Mouse (Mus musculus) megakaryocyte, embryonic 14.5 days (primary cell): ENCODE data around the gene Arglu1. TPM values are rescaled to one million over a fixed set of nuclear protein-coding genes. Genes with fewer than 3 reads are reported as not detected.
A peak's percentile ranks its signal among the peaks of the same experiment; 100 is the strongest.

ENCODE experiments used
- H3K27me3 ChIP-seq: replicated peaks from 2 replicates; pipeline ENCODE3; 2012; ENCODE audit warnings: inconsistent platforms
- H3K36me3 ChIP-seq: replicated peaks from 2 replicates; pipeline ENCODE3; 2012; ENCODE audit warnings: low read length, inconsistent platforms, mixed read lengths
- H3K4me1 ChIP-seq: 2 replicates; pipeline ENCODE4 v1.6.1; 2012; ENCODE audit warnings: inconsistent platforms
- H3K4me3 ChIP-seq: replicated peaks from 2 replicates; pipeline ENCODE3; 2012; ENCODE audit warnings: moderate library complexity, mild to moderate bottlenecking, inconsistent platforms
- H3K9me3 ChIP-seq: 2 replicates; pipeline ENCODE4 v1.6.1; 2012; ENCODE audit warnings: inconsistent platforms
- FLI1 ChIP-seq: IDR thresholded peaks from 2 replicates; pipeline ENCODE4 v1.6.1; 2012; ENCODE audit warnings: low read length, inconsistent platforms, mixed read lengths
- GATA1 ChIP-seq: IDR thresholded peaks from 3 replicates; pipeline ENCODE4 v1.6.1; 2012; ENCODE audit warnings: mixed read lengths, low read length, inconsistent platforms, borderline replicate concordance
- polyA plus RNA-seq: library from polyadenylated mRNA; stranded (reverse); fragments of >175 nt; gene quantifications from 2 replicates; pipeline ENCODE4 v1.2.3, GENCODE M21; 2012; ENCODE audit warnings: low replicate concordance; ENCODE audit not compliant: insufficient read depth

The Arglu1 gene
- polyA plus RNA-seq, 1 experiment = 61.2 TPM

- H3K4me3 ChIP-seq = peak overlapping the region; percentile 99
- H3K27me3 ChIP-seq = peaks cover 49% of the 10 kb centered on the region
- H3K4me1 ChIP-seq = peaks cover 43% of the 10 kb centered on the region
- peaks cover 14% of the 10 kb centered on the region for H3K36me3 ChIP-seq
- no peak for TF ChIP-seq GATA1
- TF ChIP-seq FLI1 = no peak
- no peaks in the 10 kb centered on the region for H3K9me3 ChIP-seq
Observed at GRCm38 (mm10) chr8:8659503-8660306, 30.6 kb downstream of the Arglu1 start.

DNA sequence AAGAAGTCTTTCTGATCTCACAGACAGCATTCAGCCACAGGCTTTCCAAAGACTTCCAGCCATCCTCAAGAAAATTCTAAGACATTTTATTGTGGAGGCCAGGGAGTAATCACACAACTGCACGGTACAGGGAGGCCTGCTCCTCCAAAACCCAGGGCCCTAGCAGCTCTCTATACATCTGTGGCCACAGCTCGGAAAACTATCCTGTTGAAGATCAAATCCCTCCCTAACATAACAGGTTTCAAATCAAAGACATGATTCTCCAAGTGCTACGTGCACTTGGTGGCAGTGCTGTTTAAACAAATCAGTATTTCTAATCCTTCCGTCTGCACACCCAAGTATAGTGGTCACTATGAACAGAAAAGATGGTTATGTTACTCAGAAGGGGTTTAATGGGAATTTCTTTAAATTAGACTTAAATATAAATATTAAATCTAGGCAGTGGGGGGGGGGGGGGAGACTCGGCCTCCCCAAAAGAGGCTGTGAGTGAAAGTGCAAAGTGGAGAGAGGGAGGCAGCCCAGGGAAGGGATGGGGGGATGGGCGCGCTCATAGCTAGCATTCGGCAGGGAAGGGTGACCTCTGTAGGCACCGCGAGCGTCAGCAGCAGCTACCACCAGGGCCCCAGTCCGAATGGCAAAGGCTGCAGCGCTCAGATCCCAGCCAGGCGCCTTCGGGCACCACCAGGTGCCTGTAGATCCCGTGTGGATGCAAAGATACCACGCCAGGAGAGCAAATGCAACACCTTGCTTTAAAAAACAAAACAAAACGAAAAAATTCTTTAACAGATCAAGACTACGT, 31.7 kb downstream of the Arglu1 start:
- Histone ChIP-seq H3K9me3 (no peaks in the 10 kb centered on the region), H3K4me1 (peaks cover 43% of the 10 kb centered on the region), H3K27me3 (peaks cover 60% of the 10 kb centered on the region), H3K36me3 (peaks cover 5% of the 10 kb centered on the region), H3K4me3 (peak overlapping the region; percentile 59)
- TF ChIP-seq FLI1 (no peak), GATA1 (no peak)

DNA sequence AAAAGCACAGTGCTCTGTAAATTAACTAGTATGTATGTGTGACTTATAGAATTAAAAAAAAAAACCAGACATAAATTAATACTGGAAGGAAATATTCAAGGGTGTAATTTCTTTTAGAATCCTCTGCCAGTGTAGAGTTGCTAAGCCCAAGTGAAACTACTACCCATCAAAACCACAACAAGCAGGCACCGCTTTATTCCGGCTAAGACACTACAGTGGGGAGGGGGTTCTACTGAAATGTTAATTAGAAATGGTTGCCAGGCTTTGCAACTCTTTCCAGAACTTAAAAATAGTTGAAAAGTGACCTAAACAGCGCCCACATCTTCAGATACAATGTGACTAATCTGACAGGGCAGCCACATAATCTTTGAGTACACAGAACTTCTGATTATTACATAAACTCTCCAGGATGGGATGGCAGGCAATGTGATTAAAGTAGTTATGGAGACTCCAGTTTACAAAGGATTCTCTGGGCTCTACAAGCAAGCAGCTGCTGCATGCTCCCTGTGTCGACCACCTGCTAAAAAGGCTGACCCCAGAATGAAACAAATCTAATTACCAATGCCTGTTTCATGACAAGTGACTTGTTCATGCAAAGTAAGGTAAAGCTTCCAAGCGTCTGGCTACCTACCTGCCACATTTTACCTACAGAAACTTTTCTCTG, 32.5 kb downstream of the Arglu1 start:
- Histone ChIP-seq H3K36me3 (no peaks in the 10 kb centered on the region), H3K27me3 (peaks cover 65% of the 10 kb centered on the region), H3K9me3 (no peaks in the 10 kb centered on the region), H3K4me3 (no peak overlapping the region), H3K4me1 (peaks cover 35% of the 10 kb centered on the region)
- TF ChIP-seq GATA1 = no peak
- no peak for TF ChIP-seq FLI1

- Histone ChIP-seq H3K27me3 (peaks cover 69% of the 10 kb centered on the region), H3K36me3 (no peaks in the 10 kb centered on the region), H3K4me1 (peaks cover 27% of the 10 kb centered on the region), H3K9me3 (no peaks in the 10 kb centered on the region), H3K4me3 (no peak overlapping the region)
- no peak for TF ChIP-seq FLI1
- TF ChIP-seq GATA1 = no peak
Observed at GRCm38 (mm10) chr8:8656578-8657441, 33.5 kb downstream of the Arglu1 start.

DNA sequence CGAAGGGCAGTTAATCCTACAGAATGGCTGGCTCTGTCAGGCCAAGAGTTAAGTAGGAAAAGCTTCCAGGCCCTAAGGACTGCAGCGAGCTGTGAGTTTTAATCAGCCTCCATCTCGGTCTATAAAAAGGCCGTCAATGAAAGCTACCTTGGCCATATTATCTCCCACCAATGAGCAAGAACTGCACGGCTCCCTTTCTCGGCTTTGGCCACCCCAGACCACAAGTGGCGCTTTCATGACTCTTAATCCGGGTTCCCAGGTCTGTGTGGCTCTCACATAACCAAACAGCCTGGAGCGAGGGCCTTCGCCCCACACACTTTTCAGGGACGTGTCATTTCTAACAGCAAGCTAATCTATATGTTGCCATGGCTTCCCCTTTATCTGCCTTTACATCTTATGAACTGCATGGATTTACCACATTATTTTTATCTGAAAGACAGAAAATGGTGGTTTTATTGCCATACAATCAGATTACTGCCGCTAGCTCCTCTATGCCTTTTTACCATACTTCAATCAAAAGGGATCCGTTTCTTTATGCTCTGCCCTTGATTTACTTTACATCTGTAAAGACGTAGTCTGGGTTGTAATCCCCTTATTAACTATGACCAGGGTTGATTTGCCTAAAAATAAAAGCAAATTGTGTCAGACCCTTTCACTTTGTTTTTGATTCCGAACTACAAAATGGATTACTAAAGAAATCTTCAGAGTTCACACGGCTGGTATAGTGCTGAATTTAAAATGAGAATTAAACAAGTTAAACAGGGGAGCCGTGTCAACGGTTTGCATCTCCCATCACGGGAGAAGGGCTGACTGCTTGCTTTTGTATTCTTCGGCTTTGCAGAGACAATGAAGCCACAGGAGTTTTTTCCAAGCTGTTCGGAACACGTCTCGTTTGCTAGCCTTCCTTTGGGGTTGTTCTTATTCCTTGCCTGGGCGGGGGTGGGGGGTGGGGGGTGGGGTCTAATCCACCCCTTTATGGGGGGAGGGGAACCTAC, 34.7 kb downstream of the Arglu1 start:
- Histone ChIP-seq H3K4me3 (no peak overlapping the region), H3K36me3 (no peaks in the 10 kb centered on the region)
- TF ChIP-seq GATA1 = no peak
- no peak for TF ChIP-seq FLI1

DNA sequence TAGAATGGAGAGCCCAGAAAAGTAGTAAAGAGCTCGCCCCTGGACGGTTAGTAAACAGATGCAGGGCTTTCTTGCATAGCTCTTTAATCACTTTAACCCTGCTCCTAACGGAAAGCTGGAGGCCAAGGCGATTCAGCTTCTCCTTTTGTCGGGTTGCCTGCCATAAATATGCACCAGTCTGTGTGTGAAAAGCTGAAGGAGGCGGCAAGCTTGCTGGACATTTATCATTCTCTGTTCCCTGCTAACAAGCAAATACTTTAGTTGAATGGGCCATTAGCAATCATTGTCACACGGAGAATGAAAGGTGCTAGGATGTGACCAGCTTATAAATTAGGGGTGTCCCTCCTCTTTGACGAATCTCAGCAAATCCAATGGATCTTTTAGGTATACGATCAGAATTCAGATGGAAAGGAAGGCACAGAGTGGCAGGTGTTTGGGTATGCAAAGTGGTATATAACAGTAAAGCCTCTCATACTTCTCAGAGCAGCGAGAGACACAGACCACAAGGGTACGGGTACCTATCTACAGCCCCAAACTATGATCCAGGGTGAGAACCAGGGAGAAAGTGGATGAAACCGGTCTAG, 36.3 kb downstream of the Arglu1 start:
- peaks cover 52% of the 10 kb centered on the region for H3K27me3 ChIP-seq
- no peak overlapping the region for H3K4me3 ChIP-seq
- H3K36me3 ChIP-seq = no peaks in the 10 kb centered on the region
- peaks cover 3% of the 10 kb centered on the region; the same call in 1 of the 2 replicates for H3K4me1 ChIP-seq
- TF ChIP-seq GATA1 (no peak), FLI1 (no peak)
- no peaks in the 10 kb centered on the region for H3K9me3 ChIP-seq

More for the DNA sequence above, 34.7 kb downstream of the Arglu1 start:
- Histone ChIP-seq H3K4me1 (peaks cover 18% of the 10 kb centered on the region), H3K9me3 (no peaks in the 10 kb centered on the region), H3K27me3 (peaks cover 62% of the 10 kb centered on the region)

DNA sequence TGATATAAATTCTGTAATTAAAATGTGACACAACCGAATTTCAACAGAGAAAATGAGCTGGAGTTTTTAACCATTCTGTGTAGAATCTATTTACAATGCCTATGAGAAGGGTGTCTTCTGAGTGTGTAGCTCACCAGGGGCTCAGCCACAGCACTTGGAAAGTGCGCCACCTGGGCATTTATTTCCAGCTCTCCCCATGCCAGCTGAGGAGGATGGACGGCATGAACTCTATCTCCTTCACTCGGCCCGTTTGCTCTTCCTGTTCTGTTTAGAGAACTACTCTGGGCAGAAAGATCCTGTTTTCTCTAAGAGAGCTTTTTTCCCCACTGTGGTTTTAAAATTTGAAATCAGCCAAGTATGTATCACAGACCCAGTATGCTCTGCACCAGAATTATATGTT, 37.0 kb downstream of the Arglu1 start:
- Histone ChIP-seq H3K36me3 (no peaks in the 10 kb centered on the region), H3K9me3 (no peaks in the 10 kb centered on the region), H3K4me3 (no peak overlapping the region), H3K27me3 (peaks cover 49% of the 10 kb centered on the region), H3K4me1 (no peaks in the 10 kb centered on the region)
- TF ChIP-seq FLI1 (no peak), GATA1 (no peak)

DNA sequence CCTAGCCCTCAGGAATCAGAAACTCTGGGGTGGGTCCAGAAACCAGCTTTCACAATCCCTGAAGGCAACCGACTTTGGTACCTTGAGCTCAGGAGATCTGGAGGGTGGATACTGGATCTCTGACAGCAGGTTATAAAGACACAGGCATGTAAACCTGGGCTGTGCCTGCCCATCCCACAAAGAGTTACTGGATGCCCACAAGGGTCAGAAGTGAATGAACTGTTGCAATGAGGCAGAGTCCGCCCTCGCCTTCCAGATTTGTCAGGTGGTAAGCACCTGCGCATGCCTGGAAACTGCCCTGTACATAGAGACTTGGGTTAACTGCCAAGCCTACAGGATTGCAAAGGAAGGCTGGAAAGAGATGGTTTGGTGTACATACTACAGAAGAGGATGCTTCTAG, 37.9 kb downstream of the Arglu1 start:
- peaks cover 42% of the 10 kb centered on the region for H3K27me3 ChIP-seq
- no peak overlapping the region for H3K4me3 ChIP-seq
- no peaks in the 10 kb centered on the region for H3K36me3 ChIP-seq
- H3K9me3 ChIP-seq = no peaks in the 10 kb centered on the region
- TF ChIP-seq GATA1 (no peak), FLI1 (no peak)
- H3K4me1 ChIP-seq = no peaks in the 10 kb centered on the region
